Mouse (Mus musculus): ENCODE data around the gene Creb3l4. TPM values are rescaled to one million over a fixed set of nuclear protein-coding genes. Genes with fewer than 3 reads are reported as not detected.
A peak's percentile ranks its signal among the peaks of the same experiment; 100 is the strongest.

The Creb3l4 gene
- polyA plus RNA-seq, 1 experiment from 2014 or later = 5.7 TPM

GRCm38 (mm10) chr3:90268190-90268589 lies 24.9 kb upstream of the Creb3l4 start:
- no peaks in the 10 kb centered on the region for H3K27me3 ChIP-seq (ENCODE audit: control insufficient read depth, insufficient read depth, low read length)
- H3K27ac ChIP-seq (ENCODE audit: low read depth, low read length) = no peak overlapping the region
- H3K9me3 ChIP-seq (ENCODE audit: control insufficient read depth, low read length) = no peaks in the 10 kb centered on the region
- H3K36me3 ChIP-seq (ENCODE audit: control insufficient read depth, insufficient read depth, low read length) = peaks cover 18% of the 10 kb centered on the region
- no peak overlapping the region for H3K4me3 ChIP-seq (ENCODE audit: low read length)
- peaks cover 9% of the 10 kb centered on the region; the same call in 1 of the 2 replicates for H3K4me1 ChIP-seq (ENCODE audit: control insufficient read depth, insufficient read depth, low read length)
- H3K4me2 ChIP-seq (replicated peaks; ENCODE audit: low read depth, low read length) = no peak overlapping the region
- 96% methylated on average over 11 of the region's 11 CpGs for WGBS
- ATAC-seq (ENCODE audit: low FRiP score, low TSS enrichment) = no peak
- no peak overlapping the region for H3K9ac ChIP-seq (ENCODE audit: low read depth, low read length)

GRCm38 (mm10) chr3:90266901-90267775 lies 23.8 kb upstream of the Creb3l4 start:
- 95% methylated on average over 20 of the region's 20 CpGs for WGBS
- ATAC-seq (ENCODE audit: low FRiP score, low TSS enrichment) = no peak

GRCm38 (mm10) chr3:90265932-90266741 lies 22.8 kb upstream of the Creb3l4 start:
- peaks cover 34% of the 10 kb centered on the region for H3K36me3 ChIP-seq (ENCODE audit: control insufficient read depth, insufficient read depth, low read length)

More at GRCm38 (mm10) chr3:90266901-90267775, 23.8 kb upstream of the Creb3l4 start:
- Histone ChIP-seq H3K9me3 (ENCODE audit: control insufficient read depth, low read length) (no peaks in the 10 kb centered on the region), H3K9ac (ENCODE audit: low read depth, low read length) (no peak overlapping the region; the same call in 1 of the 2 replicates), H3K4me3 (ENCODE audit: low read length) (no peak overlapping the region), H3K27me3 (ENCODE audit: control insufficient read depth, insufficient read depth, low read length) (no peaks in the 10 kb centered on the region), H3K4me1 (ENCODE audit: control insufficient read depth, insufficient read depth, low read length) (peaks cover 9% of the 10 kb centered on the region; the same call in 1 of the 2 replicates), H3K27ac (ENCODE audit: low read depth, low read length) (no peak overlapping the region; the same call in 1 of the 2 replicates), H3K36me3 (ENCODE audit: control insufficient read depth, insufficient read depth, low read length) (peaks cover 25% of the 10 kb centered on the region), H3K4me2 (replicated peaks; ENCODE audit: low read depth, low read length) (peak overlapping the region; percentile 84)

GRCm38 (mm10) chr3:90265034-90265931 lies 22.0 kb upstream of the Creb3l4 start, which contains the start of gene Dennd4b:
Gene Dennd4b, plus strand, starts transcription at chr3:90265185.
- Histone ChIP-seq H3K36me3 (ENCODE audit: control insufficient read depth, insufficient read depth, low read length) (peaks cover 37% of the 10 kb centered on the region), H3K27ac (ENCODE audit: low read depth, low read length) (peak within 1 kb of the TSS; percentile 97), H3K9ac (ENCODE audit: low read depth, low read length) (peak within 1 kb of the TSS; percentile 91), H3K9me3 (ENCODE audit: control insufficient read depth, low read length) (no peaks in the 10 kb centered on the region), H3K4me3 (ENCODE audit: low read length) (peak within 1 kb of the TSS; percentile 85), H3K4me2 (replicated peaks; ENCODE audit: low read depth, low read length) (peak within 1 kb of the TSS; percentile 84), H3K27me3 (ENCODE audit: control insufficient read depth, insufficient read depth, low read length) (no peaks in the 10 kb centered on the region), H3K4me1 (ENCODE audit: control insufficient read depth, insufficient read depth, low read length) (peaks cover 9% of the 10 kb centered on the region; the same call in 1 of the 2 replicates)
- ATAC-seq (ENCODE audit: low FRiP score, low TSS enrichment) = peak; percentile 91
- under 1% methylated on average over 72 of the region's 87 CpGs for WGBS

More at GRCm38 (mm10) chr3:90265932-90266741, 22.8 kb upstream of the Creb3l4 start:
- H3K4me1 ChIP-seq (ENCODE audit: control insufficient read depth, insufficient read depth, low read length) = peaks cover 9% of the 10 kb centered on the region; the same call in 1 of the 2 replicates
- H3K9me3 ChIP-seq (ENCODE audit: control insufficient read depth, low read length) = no peaks in the 10 kb centered on the region
- peak overlapping the region; percentile 97 for H3K27ac ChIP-seq (ENCODE audit: low read depth, low read length)
- peak overlapping the region; percentile 84 for H3K4me2 ChIP-seq (replicated peaks; ENCODE audit: low read depth, low read length)
- H3K4me3 ChIP-seq (ENCODE audit: low read length) = peak overlapping the region; percentile 85
- peak overlapping the region; percentile 91 for H3K9ac ChIP-seq (ENCODE audit: low read depth, low read length)
- no peak; the same call in 1 of the 2 replicates for ATAC-seq (ENCODE audit: low FRiP score, low TSS enrichment)
- no peaks in the 10 kb centered on the region for H3K27me3 ChIP-seq (ENCODE audit: control insufficient read depth, insufficient read depth, low read length)
- WGBS = 21% methylated on average over 16 of the region's 16 CpGs

GRCm38 (mm10) chr3:90264687-90265033 lies 21.3 kb upstream of the Creb3l4 start:
- Histone ChIP-seq H3K9ac (ENCODE audit: low read depth, low read length) (no peak overlapping the region), H3K27me3 (ENCODE audit: control insufficient read depth, insufficient read depth, low read length) (no peaks in the 10 kb centered on the region), H3K4me3 (ENCODE audit: low read length) (peak overlapping the region; percentile 85; the same call in 1 of the 2 replicates), H3K4me1 (ENCODE audit: control insufficient read depth, insufficient read depth, low read length) (peaks cover 9% of the 10 kb centered on the region; the same call in 1 of the 2 replicates), H3K27ac (ENCODE audit: low read depth, low read length) (no peak overlapping the region; the same call in 1 of the 2 replicates), H3K36me3 (ENCODE audit: control insufficient read depth, insufficient read depth, low read length) (peaks cover 43% of the 10 kb centered on the region), H3K4me2 (replicated peaks; ENCODE audit: low read depth, low read length) (no peak overlapping the region), H3K9me3 (ENCODE audit: control insufficient read depth, low read length) (no peaks in the 10 kb centered on the region)
- 34% methylated on average over 10 of the region's 10 CpGs for WGBS
- no peak for ATAC-seq (ENCODE audit: low FRiP score, low TSS enrichment)

DNA sequence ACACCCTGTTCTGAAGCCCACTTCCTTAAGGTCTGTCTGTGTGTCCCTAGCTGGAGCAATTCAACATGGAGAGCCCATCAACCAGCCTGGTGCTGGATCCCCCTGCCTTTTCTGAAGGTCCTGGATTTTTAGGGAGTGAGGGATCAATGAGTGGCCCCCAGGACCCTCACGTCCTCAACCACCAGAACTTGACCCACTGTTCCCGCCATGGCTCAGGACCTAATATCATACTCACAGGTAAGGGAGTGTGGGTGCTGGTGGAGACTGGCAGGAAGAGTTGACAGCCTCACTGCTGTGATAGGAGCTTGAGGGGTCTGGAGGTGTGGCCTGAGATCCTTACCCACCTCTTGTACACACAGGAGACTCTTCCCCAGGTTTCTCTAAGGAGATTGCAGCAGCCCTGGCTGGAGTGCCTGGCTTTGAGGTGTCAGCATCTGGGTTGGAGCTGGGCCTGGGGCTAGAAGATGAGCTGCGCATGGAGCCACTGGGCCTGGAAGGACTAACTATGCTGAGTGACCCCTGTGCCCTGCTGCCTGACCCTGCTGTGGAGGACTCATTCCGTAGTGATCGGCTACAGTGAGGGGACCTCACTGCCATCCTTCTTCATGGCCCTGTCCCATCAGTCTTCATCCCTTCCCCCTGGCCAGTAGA lies 19.9 kb upstream of the Creb3l4 start:
- Histone ChIP-seq H3K4me3 (ENCODE audit: low read length) (no peak overlapping the region), H3K9ac (ENCODE audit: low read depth, low read length) (no peak overlapping the region), H3K4me1 (ENCODE audit: control insufficient read depth, insufficient read depth, low read length) (peaks cover 9% of the 10 kb centered on the region; the same call in 1 of the 2 replicates), H3K27me3 (ENCODE audit: control insufficient read depth, insufficient read depth, low read length) (no peaks in the 10 kb centered on the region), H3K9me3 (ENCODE audit: control insufficient read depth, low read length) (no peaks in the 10 kb centered on the region), H3K4me2 (replicated peaks; ENCODE audit: low read depth, low read length) (no peak overlapping the region), H3K27ac (ENCODE audit: low read depth, low read length) (no peak overlapping the region), H3K36me3 (ENCODE audit: control insufficient read depth, insufficient read depth, low read length) (peaks cover 57% of the 10 kb centered on the region)
- ATAC-seq (ENCODE audit: low FRiP score, low TSS enrichment) = no peak
- 85% methylated on average over 5 of the region's 5 CpGs for WGBS

- Histone ChIP-seq H3K27me3 (ENCODE audit: control insufficient read depth, insufficient read depth, low read length) (no peaks in the 10 kb centered on the region), H3K27ac (ENCODE audit: low read depth, low read length) (no peak overlapping the region), H3K36me3 (ENCODE audit: control insufficient read depth, insufficient read depth, low read length) (peaks cover 57% of the 10 kb centered on the region), H3K4me3 (ENCODE audit: low read length) (no peak overlapping the region), H3K9ac (ENCODE audit: low read depth, low read length) (no peak overlapping the region), H3K4me2 (replicated peaks; ENCODE audit: low read depth, low read length) (no peak overlapping the region), H3K4me1 (ENCODE audit: control insufficient read depth, insufficient read depth, low read length) (peaks cover 7% of the 10 kb centered on the region), H3K9me3 (ENCODE audit: control insufficient read depth, low read length) (no peaks in the 10 kb centered on the region)
- WGBS = 89% methylated on average over 4 of the region's 4 CpGs
- ATAC-seq (ENCODE audit: low FRiP score, low TSS enrichment) = no peak
Observed at GRCm38 (mm10) chr3:90258521-90258920, 15.2 kb upstream of the Creb3l4 start.
